Mouse (Mus musculus) left cerebral cortex, postnatal 25 days (tissue): Measurements from ENCODE around the gene Hk2. TPM values are rescaled to one million over a fixed set of nuclear protein-coding genes. Genes with fewer than 3 reads are reported as not detected.

Experiments
- DNase-seq, 2 experiments: peaks; one replicate each; pipeline ENCODE4 v3.0.0; 2022; ENCODE audit warnings: low spot score in 2 of 2, mixed read lengths in 1 of 2
- intact Hi-C: fragments of 180-260 bp; cut with DNase I; formaldehyde crosslinking; loops from one replicate; pipeline ENCODE4 v1.15.1; 2025
- total RNA-seq, 2 experiments: library from RNA; stranded (reverse); gene quantifications; 2 replicates each; pipeline ENCODE4 v1.2.3; 2021

The Hk2 gene
- total RNA-seq, result 1 to 10 TPM; 3.2 to 4.1 TPM

- intact Hi-C loops, result no loop called here
- peak; percentile 87 to 88 for DNase-seq
These were observed at the start of gene Hk2 for GRCm38 (mm10) chr6:82774321-82774764. TSS of gene Hk2 (minus strand) at chr6:82774454.

GRCm38 (mm10) chr6:82821758-82822253, 47.6 kb upstream of the Hk2 start:
- intact Hi-C loops, result no loop called here

GRCm38 (mm10) chr6:82820716-82821115, 46.5 kb upstream of the Hk2 start:
- no peak for DNase-seq
- intact Hi-C loops, result no loop called here

More at GRCm38 (mm10) chr6:82821758-82822253, 47.6 kb upstream of the Hk2 start:
- DNase-seq, result no peak

- no peak for DNase-seq
- intact Hi-C loops, result no loop called here
These were observed 40.6 kb upstream of the Hk2 start for GRCm38 (mm10) chr6:82814821-82815220.

GRCm38 (mm10) chr6:82807984-82808700, 33.9 kb upstream of the Hk2 start:
- intact Hi-C loops, result no loop called here
- no peak for DNase-seq

- intact Hi-C loops, result no loop called here
- no peak for DNase-seq
These were observed 32.7 kb upstream of the Hk2 start for GRCm38 (mm10) chr6:82806971-82807370.

GRCm38 (mm10) chr6:82806503-82806902, 32.2 kb upstream of the Hk2 start:
- intact Hi-C loops, result no loop called here
- DNase-seq, result no peak

- intact Hi-C loops, result no loop called here
- no peak for DNase-seq
These were observed 31.6 kb upstream of the Hk2 start for GRCm38 (mm10) chr6:82805894-82806293.

GRCm38 (mm10) chr6:82804984-82805383, 30.7 kb upstream of the Hk2 start:
- intact Hi-C loops, result no loop called here

GRCm38 (mm10) chr6:82798202-82798737, 24.0 kb upstream of the Hk2 start:
- DNase-seq, result no peak
- intact Hi-C loops, result no loop called here

More at GRCm38 (mm10) chr6:82804984-82805383, 30.7 kb upstream of the Hk2 start:
- DNase-seq, result no peak

GRCm38 (mm10) chr6:82797300-82797839, 23.1 kb upstream of the Hk2 start:
- DNase-seq, result no peak
- intact Hi-C loops, result no loop called here

GRCm38 (mm10) chr6:82790864-82791263, 16.6 kb upstream of the Hk2 start:
- intact Hi-C loops, result no loop called here

GRCm38 (mm10) chr6:82783906-82784305, 9.7 kb upstream of the Hk2 start:
- no peak for DNase-seq
- intact Hi-C loops, result no loop called here

More at GRCm38 (mm10) chr6:82790864-82791263, 16.6 kb upstream of the Hk2 start:
- no peak for DNase-seq

GRCm38 (mm10) chr6:82780802-82781393, 6.6 kb upstream of the Hk2 start:
- intact Hi-C loops, result no loop called here
- DNase-seq, result no peak

GRCm38 (mm10) chr6:82780369-82780768, 6.1 kb upstream of the Hk2 start:
- no peak for DNase-seq
- intact Hi-C loops, result no loop called here

- intact Hi-C loops, result no loop called here
- DNase-seq, result no peak
These were observed 2.9 kb upstream of the Hk2 start for GRCm38 (mm10) chr6:82777124-82777654.

GRCm38 (mm10) chr6:82775386-82775785, 1.1 kb upstream of the Hk2 start:
- intact Hi-C loops, result no loop called here
- no peak for DNase-seq

- peak; percentile 8 to 9 for DNase-seq
- intact Hi-C loops, result no loop called here
These were observed 758 bp downstream of the Hk2 start for GRCm38 (mm10) chr6:82773261-82774131.

- intact Hi-C loops, result no loop called here
- DNase-seq, result no peak
These were observed 1.7 kb downstream of the Hk2 start for GRCm38 (mm10) chr6:82772451-82773101.
